Mouse (Mus musculus): ENCODE measurements around the gene Opcml. TPM values are rescaled to one million over a fixed set of nuclear protein-coding genes. Genes with fewer than 3 reads are reported as not detected.

Gene Opcml
- total RNA-seq, 2 experiments from 2014 or later: 1.0 to 1.1 TPM

GRCm38 (mm10) chr9:28222726-28223125, 432.2 kb downstream of the Opcml start:
- no peak for DNase-seq
- intact Hi-C loops (cut with DNase I): no loop called here

DNA sequence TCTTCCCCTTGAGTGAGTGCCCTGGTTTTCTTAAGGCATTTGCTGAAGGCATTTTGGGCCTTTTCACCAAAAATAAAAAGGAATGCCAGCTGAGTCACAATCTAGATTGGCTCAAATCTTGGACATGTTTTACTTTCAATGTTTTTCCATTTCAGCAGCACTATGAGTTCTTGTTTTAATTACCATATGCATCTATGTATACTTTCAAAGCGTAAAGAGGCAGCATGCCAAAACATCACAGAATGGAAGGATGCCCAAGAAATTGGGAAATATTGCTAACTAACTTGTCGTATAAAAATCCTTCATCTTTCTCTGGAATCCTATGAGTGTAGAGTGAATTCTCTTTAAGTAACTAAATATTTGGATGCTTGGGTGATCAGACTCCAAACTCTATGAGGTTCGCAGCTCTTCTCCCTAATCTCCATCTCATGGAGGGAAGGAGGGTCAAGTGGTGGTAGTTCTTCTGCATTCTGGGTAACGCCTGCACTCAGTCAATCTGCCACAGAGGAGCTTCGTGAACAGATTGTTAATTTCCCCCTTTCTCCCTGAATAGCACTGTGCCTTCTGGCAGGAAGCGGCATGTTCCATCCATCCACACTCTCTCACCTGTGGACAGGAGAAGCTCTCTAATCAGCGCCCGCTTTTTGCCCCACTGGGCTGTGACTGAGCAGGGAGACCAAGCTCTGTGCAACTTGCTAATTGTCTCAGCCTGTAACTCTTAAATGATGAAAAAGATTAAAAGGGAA, 435.4 kb downstream of the Opcml start:
- intact Hi-C loops (cut with DNase I): no loop called here
- no peak for DNase-seq

- no peak for DNase-seq
- intact Hi-C loops (cut with DNase I): no loop called here
These were observed 436.0 kb downstream of the Opcml start for GRCm38 (mm10) chr9:28226570-28226951.

DNA sequence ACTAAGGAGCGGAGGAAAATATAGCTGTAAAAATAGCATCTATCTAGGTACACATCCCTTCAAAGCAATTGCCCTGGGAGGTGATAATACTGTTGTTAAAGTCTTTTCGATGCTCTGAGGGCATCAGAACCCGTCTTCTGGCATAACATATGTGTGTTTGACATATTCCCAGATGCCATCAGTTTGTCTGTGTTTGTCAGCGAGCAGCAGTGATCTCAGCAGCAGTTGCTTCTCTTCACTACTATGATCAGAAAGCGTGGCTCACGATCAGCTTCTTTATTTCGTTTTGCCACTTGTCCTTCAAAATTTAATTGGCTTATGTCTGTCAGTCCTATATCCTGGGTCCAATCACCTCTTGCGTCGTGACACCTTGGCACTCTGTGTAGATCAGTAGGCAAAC, 447.9 kb downstream of the Opcml start:
- intact Hi-C loops (cut with DNase I): no loop called here
- DNase-seq: no peak

GRCm38 (mm10) chr9:28247742-28248503, 457.3 kb downstream of the Opcml start:
- DNase-seq: peak in 1 of 2 experiments; percentile 6
- intact Hi-C loops (cut with DNase I): loop anchor here (1.0 kb wide), 1 partner anchor 838 kb away; no protein-coding TSS in a partner anchor

DNA sequence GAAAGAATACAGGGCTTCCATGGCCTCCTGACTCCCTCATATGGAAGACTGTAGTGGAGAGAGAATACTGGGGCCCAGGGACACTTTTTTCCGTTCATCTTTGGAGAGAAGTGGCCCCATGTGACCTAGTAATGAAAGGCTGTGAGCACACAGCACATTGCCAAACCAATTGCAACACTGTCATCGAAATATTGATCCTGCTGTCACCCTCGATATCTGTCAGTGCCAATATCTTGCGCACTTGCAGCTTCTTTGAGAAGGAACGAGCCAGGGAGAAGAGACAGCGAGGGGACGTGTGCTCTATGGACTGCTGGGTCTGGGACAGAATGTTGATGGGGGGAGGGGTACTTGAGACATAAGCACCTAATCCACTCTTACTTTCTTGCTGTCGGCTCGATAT, 460.8 kb downstream of the Opcml start:
- intact Hi-C loops (cut with DNase I): no loop called here
- DNase-seq: no peak

GRCm38 (mm10) chr9:28255128-28255904, 464.7 kb downstream of the Opcml start:
- no peak for DNase-seq
- intact Hi-C loops (cut with DNase I): no loop called here

- no peak for DNase-seq
- intact Hi-C loops (cut with DNase I): no loop called here
These were observed 465.3 kb downstream of the Opcml start for GRCm38 (mm10) chr9:28255905-28256268.

DNA sequence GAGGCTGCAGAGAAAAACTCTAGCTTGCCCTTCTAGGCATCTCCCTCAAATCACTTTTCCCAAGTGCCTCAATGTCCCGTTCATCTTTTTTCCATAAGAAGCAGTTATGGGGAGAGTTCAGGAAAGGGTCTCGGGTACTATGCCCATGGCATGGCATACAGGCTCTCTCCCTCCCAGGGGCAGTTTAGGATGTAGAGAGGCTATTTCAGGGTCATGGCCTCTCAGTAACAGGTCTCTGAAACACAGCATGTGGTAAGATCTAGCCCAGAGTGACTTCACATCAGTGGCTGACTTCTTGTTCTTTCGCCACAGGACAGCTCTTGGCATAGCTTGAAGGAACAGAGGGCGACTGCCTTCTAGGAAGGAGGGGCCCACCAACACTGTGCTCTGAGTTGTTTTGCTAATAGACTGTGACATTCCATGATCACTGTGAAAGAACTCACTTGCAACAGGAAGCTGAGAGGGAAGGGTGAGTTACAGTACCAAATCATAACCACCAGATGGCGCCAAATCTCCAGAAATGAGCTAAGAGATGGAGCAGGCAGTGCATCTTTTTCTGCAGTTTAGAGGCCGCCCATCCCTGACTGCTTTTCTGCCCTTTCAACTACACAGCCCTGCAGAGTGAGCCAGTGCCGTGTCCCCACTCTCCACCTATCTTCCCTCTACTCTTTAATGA, 470.6 kb downstream of the Opcml start:
- DNase-seq: peak; percentile 67 to 82
- intact Hi-C loops (cut with DNase I): loop anchor here (1.0 to 10.0 kb wide), 6 partner anchors 144 to 1382 kb away; no protein-coding TSS in a partner anchor

DNA sequence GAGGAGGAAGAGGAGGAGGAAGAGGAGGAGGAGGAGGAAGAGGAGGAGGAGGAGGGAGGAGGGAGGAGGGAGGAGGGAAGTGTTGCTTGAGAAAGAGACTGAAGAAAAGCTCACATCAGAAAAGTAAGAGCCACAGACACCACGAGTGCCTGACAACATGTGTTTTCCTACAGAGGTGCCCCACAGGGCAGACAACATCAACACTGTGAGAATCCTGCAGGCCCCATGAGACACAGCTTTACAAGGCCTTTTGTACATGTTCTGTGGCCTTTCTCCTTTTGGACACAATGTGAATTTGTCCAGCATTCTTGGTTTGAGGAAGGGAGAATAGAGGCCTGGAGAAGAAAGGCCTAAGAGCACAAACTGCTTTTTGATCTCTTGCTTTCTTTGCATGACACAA, 471.4 kb downstream of the Opcml start:
- DNase-seq: no peak

GRCm38 (mm10) chr9:28262896-28263295, 472.3 kb downstream of the Opcml start:
- DNase-seq: no peak
- intact Hi-C loops (cut with DNase I): loop anchor here (2.0 to 10.0 kb wide), 4 partner anchors 66 to 1324 kb away; no protein-coding TSS in a partner anchor

More for the DNA sequence above, 471.4 kb downstream of the Opcml start:
- intact Hi-C loops (cut with DNase I): loop anchor here (2.0 to 10.0 kb wide), 4 partner anchors 67 to 1325 kb away; no protein-coding TSS in a partner anchor

- intact Hi-C loops (cut with DNase I): loop anchor here (5.0 to 10.0 kb wide), 3 partner anchors 940 to 1323 kb away; no protein-coding TSS in a partner anchor
- no peak for DNase-seq
These were observed 474.2 kb downstream of the Opcml start for GRCm38 (mm10) chr9:28264761-28265160.

GRCm38 (mm10) chr9:28273816-28274215, 483.2 kb downstream of the Opcml start:
- intact Hi-C loops (cut with DNase I): no loop called here
- DNase-seq: no peak

DNA sequence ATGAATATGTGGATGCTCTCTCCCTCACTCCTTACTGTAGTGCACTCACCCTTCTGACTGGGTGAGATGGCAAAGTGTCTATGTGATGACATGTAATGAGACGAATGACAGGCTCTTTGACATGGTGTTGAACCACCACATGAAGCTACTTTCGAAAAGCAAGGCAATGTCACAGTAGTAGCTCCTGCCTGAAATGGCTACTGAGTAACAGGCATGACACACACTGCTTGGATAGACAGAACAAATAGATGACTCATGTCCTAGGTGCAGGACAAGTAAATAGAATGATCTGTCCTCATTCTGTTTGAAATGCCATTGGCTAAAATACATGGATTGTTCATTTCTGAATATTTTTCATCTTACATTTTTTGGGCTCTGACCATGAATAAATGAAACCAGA, 488.0 kb downstream of the Opcml start:
- intact Hi-C loops (cut with DNase I): no loop called here
- DNase-seq: no peak

- intact Hi-C loops (cut with DNase I): no loop called here
- peak; percentile 13 to 41 for DNase-seq
These were observed 490.4 kb downstream of the Opcml start for GRCm38 (mm10) chr9:28281025-28281424.

GRCm38 (mm10) chr9:28281571-28281970, 491.0 kb downstream of the Opcml start:
- intact Hi-C loops (cut with DNase I): no loop called here
- DNase-seq: no peak

DNA sequence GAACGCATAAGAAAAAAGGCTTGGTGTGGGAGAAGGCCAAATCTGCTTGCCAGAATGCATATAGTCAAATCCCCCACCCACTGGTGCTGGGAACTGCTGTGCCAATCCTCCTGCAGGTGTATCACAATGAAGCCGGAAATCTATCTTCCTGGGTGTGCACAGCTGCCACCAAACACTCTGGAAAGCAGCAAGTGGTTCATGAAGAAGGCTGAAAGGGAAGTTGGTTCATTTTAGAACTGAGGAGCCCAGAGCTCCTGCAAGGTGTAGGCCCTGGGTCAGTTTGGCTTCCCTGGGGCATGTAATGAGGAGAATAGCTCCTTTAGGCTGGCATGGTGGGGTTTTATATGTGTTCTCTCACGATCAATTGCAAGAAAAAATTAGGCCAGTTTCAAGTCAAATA, 494.4 kb downstream of the Opcml start:
- intact Hi-C loops (cut with DNase I): no loop called here
- DNase-seq: no peak

- DNase-seq: no peak
- intact Hi-C loops (cut with DNase I): no loop called here
These were observed 495.8 kb downstream of the Opcml start for GRCm38 (mm10) chr9:28286384-28286783.

- intact Hi-C loops (cut with DNase I): no loop called here
- no peak for DNase-seq
These were observed 496.9 kb downstream of the Opcml start for GRCm38 (mm10) chr9:28287485-28287884.

DNA sequence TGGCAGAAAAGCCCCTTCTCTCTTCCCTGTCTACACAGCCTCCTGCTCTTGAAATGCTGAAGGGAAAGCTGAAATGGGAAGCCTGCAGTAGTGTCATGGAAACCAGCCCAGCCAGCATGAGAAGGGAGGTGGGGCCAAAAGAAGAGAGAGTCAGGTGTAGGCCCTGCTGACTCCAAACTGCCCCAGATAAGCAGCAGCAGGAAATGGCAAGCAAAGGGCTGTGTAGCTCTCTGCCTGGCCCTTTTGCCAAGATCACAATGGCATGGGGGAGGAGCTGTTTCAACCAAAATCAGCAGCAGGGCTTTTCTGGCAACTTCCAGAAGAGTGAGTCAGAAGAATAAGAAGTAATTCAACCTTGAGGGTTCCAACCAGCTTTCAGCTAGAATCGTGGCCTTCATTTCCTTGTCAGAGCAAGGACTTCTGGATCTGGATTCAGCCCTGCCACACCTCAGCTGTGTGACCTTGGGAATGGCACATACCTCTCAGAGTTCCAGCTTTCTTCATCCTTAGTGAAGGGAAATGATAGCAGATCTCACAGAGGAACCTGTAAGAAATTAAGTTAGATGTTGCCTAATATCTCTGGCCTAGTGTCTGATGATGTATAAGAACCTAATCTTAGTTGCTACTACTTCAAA, 499.2 kb downstream of the Opcml start:
- intact Hi-C loops (cut with DNase I): no loop called here
- peak in 1 of 2 experiments; percentile 11 for DNase-seq

All from heart, postnatal 14 days (tissue).